Mouse (Mus musculus): ENCODE measurements around the gene Col5a1.

Col5a1 gene

DNA sequence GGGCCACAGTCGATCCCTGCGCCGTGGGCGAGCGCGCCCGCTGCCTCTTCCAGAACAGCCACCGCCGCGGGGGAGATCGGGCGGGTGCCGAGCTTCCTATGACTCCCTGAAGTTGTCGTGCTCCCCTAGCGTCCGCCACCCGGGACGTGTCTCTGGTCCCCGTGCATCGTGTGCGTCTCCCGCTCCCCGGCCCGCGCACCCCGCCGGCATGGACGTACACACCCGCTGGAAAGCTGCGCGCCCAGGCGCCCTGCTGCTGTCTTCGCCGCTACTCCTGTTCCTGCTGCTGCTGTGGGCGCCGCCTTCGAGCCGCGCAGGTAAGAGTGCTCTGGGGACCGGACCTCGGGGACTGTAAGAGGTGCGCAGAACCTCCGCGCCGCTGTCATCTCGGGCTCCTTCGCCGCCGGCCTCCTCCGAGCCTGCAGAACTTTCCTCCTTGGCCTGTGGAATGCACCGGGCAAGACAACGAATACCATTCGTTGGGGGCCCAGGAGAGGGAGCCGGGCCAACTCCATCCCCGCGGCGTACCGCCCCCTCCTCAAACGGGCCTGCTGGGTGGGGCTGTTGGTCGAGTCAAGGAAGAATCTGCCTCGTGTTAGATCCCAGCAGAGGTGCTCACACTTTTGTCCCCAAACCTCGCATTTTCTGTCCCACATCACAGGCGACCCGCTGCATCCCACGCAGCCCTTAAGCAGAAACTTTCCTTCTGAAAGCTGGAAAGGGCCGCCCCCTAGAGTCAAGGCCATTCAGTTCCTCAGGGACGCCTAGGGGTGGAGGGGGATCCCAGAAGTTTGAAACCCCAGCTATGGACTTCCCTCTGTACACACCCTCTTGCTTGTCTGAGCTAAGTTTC, 609 bp downstream of the Col5a1 start:
- DNase-seq (ENCODE audit: low spot score) = no peak

DNA sequence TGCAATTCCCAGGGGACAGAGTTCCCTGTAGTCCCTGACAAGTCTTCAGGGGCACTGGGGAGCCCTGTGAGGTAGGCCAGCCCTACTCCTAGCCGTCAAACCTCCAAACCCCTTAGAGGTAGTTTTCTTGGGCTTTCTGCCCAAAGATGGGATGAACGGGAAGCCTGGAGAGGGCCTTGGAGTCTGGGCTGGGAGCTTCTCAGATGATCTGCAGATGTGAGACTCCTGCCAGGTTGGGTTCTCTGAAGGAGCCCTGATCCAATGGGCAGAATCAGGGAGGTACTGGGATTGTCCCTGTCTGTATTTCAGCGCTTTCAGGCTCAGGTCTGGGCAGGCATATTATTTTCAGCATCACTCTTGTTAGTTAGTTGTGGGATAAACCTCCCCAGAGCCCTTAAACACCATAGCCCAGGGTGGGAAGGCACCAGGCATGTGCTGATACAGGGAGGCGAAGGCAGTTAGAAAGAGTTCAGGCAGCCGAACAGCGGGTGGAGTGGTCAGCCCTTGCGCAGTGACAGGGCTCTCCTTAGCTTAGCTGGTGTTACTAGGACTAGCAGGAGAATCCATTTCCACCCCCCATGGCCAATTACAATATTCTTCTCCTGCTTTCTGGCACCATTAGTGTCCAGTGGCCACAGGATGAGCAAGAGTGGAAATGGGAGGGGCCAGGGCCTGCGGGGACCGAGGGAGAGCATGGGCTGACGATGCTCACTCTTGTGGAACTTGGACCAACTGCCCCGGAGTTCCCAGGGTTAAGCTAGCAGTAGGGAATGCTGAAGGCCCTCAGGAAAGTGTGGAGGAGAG, 1.4 kb downstream of the Col5a1 start:
- DNase-seq (ENCODE audit: low spot score) = no peak

GRCm38 (mm10) chr2:27888603-27889545, 2.6 kb downstream of the Col5a1 start:
- DNase-seq (ENCODE audit: low spot score) = no peak

DNA sequence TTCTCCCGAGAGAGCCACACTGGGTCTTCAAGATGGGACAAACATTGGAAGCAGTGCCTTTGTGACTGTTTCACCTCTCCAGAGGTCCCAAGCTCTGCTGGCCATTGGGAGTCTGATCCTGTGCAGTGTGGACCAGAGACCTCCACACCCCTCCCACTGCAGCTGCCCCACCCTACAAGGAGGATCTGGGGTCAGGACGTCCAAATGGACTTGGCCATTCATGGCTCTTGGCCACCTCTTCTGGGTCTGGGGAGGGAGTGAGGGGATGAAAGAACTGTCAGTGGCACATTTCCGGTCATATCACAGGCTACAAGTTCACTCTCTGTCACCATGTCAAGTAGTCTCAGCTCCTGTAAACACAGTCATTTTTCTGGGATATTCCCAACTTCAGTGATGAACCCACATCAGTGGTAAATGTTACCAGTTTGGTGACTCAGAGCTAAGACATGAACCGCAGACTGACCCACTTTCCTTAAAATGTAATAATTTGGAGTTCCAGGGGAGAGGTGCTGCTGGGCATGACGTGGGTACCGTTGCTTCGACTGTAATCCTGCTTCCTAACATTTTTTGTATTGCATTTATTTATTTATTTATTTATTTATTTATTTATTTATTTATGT, 5.8 kb downstream of the Col5a1 start:
- DNase-seq (ENCODE audit: low spot score) = no peak

DNA sequence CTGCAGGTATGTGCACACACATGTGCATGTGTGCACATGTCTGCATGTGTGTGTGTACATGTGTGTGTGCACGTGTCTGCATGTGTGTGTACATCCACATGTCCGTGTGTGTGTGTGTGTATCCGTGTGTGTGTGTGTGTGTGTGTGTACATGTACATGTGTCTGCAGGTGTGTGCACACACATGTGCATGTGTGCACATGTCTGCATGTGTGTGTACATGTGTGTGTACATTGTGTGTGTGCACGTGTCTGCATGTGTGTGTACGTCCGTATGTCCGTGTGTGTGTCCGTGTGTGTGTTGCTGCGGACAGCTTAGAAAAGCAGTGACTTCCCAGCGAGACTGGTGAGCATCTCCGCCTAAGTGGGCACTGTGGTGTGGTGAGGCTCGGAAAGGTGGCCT, 6.8 kb downstream of the Col5a1 start:
- no peak for DNase-seq (ENCODE audit: low spot score)

DNA sequence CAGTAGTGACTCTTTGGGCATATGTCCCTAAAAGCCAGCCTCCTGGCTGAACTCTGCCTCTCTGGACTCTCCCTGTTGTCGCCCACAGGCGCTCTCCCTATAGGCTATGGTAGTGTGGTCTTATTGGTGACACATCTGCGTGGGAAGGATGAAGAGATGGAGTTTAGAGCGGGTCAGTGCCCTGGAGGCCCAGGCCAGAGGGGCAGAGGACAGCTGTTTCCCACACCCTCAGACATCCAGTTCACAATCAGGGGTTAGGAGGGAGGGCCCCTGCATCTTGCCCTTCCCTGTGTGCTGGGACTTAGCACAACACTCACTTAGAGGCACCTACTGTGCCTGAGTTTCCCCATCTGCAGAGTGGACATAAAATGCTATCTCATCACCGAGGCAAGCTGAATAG, 8.8 kb downstream of the Col5a1 start:
- DNase-seq (ENCODE audit: low spot score) = no peak

GRCm38 (mm10) chr2:27895648-27896047, 9.4 kb downstream of the Col5a1 start:
- no peak for DNase-seq (ENCODE audit: low spot score)

GRCm38 (mm10) chr2:27897161-27897560, 10.9 kb downstream of the Col5a1 start:
- DNase-seq (ENCODE audit: low spot score) = no peak

GRCm38 (mm10) chr2:27899894-27900293, 13.7 kb downstream of the Col5a1 start:
- no peak for DNase-seq (ENCODE audit: low spot score)

DNA sequence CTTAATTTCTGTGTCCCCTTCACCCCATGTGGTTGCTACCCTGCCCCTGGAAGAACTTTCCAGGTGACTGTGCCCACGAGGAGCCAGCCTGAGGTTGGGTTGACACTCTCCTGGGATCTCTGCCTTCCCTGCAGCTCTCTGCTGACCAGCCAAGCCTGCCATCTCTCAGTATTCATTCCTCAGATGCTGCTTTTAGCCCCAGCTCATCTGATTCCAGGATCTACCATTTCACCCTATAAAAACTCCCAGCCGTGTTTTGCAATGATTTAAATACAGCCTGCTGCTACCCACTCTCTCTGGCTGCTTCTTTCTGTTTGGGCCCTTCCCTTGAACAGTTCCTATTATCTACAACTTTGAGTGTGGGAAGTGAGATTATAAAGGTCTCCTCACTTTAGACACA, 14.9 kb downstream of the Col5a1 start:
- no peak for DNase-seq (ENCODE audit: low spot score)

DNA sequence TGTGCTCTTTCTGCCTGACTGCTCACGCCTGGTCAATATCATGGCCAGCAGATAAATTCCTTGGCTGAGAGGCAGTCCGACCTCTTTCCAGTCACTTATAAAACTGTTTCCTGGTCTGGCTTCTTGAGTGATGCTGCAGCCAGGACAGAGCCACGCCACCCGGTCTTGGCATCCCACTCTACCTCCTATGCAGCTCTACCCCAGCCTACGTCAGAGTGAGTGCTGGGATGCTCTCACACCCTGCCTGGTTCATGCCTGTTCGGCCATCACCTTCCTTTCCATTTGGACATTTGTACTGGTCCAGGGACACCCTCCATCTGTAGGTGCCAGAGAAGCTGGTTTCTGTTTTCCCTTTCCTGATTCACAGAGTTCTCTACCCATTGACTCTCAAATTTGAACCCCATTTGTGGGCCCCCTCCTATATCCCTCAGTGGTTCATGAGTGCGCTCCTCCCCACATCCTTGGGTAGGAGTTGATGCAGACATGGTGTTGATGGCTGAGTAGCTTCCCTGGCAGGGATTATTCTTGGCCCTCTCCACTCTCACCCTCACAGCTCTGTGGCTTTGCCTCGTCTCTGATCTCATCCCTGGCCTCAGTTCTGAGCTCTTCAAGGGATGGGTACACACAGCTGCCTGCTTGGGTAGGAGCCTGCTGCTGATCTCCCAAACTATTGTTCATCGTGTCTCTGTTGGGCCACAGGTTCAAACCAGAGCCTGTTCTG, 15.5 kb downstream of the Col5a1 start:
- DNase-seq (ENCODE audit: low spot score) = no peak

DNA sequence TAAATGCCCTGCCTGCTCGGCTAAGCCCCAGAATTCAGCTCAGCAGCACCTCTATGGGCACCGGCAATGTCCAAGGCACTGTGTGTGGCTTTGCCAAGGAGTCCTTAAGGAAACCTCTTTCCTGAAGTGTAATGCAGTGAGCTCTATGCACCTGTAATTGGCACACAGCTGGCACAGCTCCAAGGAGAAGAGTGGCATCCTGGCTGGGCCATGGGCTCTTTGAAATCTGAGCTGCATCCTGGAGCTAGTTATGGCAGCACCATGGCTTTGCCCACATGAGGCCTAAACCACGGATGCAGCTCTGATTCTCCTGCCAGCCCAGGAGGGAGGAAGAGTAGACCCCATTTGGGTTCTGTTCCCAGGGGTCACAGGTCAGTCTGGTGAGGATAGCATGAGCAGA, 16.1 kb downstream of the Col5a1 start:
- DNase-seq (ENCODE audit: low spot score) = no peak

DNA sequence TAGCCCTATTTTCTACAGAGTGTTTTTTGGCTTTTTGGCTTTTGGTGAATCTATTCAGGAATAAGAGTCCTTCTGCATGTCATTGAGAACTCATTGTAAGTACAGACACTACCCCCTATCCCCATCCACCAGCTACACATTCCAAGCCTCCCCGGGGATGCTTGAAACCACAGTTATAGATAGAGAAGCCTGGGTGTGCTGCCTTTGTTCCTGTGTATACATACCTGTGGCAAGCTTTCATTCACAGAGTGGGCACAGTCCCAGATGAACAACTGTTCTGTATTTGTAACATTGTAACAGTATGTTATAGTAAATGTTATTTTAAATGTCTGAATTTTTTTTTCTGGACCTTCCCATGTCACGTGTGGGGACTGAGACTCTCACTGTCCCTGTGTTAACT, 19.2 kb downstream of the Col5a1 start:
- no peak for DNase-seq (ENCODE audit: low spot score)

GRCm38 (mm10) chr2:27910501-27910900, 24.3 kb downstream of the Col5a1 start:
- DNase-seq (ENCODE audit: low spot score) = no peak

DNA sequence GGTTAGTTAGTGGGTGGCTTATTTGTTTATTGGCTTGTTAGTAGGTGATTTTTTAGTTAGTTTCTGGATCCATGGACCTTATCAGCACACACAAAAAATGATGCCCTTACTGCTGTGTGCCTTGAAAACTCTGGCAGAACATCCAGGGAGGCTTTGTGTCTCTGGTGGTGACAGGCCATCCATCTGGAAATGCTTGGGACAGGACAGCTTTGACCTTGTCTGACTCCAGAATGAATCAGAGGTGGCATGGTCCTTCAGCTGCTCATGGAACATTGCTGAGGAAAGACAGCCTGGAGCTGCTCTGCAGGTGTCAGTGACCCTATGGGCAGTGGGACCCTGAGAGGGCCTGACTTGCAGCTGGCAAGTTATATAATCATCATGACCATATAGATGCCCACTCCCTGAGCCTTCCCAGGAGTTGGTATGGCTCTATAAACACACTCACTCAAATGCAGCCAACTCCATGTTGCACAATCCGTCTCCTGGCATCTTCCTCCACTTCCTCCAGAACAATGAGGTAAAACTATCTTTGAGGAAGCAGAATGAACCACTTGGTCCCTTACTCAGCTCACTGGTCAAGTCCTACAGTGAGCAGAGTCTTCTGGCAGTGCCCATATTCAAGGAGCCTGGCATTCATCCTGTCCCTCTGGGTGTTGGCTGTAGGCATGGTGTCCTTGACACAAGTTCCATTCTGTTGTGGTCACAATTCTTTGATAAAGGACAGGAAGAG, 26.5 kb downstream of the Col5a1 start:
- DNase-seq (ENCODE audit: low spot score) = no peak

DNA sequence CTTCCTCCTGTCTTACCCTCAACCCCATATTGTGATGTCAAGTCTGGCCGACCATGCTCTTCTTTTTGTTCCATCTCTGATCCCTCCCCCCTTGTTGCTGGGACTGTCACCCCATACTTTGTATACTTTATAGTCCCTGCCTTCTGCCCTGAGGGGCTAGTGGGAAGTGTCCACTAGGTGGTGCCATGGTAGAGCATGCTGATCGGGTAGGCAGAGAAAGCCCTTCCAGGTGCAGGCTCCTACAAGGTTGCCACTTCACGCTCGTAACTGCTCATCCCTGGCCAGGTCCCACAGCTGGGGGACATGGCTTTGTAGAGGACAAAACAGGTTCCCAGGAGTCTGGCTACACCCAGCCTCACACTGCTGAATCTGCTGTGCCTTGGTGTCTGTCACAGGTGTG, 29.5 kb downstream of the Col5a1 start:
- DNase-seq (ENCODE audit: low spot score) = no peak

DNA sequence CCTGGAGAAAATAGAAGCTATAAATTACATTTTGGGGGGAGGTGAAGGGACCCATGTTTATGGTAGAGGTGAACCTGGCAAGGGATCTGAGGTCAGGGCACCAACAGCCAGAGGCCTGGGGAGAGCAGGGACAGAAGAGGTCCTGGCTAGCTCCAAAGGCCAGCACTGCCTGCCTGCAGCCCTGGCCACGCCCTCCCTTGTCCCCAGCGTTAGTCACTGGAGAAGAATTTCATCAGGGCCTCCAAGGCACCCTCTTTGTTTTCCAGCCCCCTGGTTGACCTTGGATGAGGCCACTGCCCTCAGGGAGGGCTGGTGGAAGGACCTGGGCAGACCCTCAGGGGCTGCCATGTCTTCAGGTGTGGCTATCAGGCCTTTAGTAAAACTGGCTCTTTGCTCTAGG, 30.1 kb downstream of the Col5a1 start:
- DNase-seq (ENCODE audit: low spot score) = no peak

DNA sequence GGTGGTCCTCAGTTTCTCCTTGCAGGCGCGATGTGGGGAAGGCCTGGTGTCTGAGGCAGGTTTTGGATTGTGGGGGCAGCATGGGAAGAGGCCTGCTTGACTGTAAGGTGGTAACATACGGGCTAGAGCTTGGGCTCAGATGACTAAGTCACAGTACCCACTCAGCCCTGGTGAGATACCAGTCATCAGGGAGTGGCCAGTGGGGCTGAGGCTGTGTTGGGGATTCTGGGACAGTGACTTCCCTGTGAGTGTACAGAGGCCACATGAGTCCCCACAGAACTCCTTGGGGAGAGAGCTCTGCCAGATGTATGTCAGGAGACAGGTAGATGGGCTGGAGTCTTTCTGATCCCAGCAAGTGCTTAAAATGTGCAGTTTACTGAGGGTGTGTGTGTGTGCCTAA, 31.0 kb downstream of the Col5a1 start:
- no peak for DNase-seq (ENCODE audit: low spot score)

DNA sequence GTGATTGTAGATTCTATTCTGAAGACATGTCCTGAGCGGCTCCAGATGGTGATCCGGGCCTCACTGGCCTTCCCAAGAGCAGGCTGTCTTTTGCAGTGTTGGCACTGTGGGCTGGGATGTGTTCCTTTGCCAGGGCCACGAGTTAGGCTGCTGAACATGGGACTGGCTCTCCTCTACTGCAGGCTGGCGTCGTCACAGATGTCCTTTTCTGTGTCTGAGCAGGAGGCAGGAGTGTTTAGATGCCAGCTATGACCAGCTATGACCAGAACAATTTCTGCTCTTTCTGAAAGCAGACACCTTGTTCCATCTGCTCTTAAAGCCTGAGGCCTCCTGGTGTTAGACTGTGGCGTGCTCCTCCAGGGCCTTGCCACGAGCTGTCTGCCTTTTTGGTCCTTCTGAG, 31.9 kb downstream of the Col5a1 start:
- DNase-seq (ENCODE audit: low spot score) = no peak

- no peak for DNase-seq (ENCODE audit: low spot score)
Observed at GRCm38 (mm10) chr2:27919309-27919850, 33.2 kb downstream of the Col5a1 start.
